Mouse (Mus musculus): ENCODE data around the gene Daglb.

Gene Daglb

DNA sequence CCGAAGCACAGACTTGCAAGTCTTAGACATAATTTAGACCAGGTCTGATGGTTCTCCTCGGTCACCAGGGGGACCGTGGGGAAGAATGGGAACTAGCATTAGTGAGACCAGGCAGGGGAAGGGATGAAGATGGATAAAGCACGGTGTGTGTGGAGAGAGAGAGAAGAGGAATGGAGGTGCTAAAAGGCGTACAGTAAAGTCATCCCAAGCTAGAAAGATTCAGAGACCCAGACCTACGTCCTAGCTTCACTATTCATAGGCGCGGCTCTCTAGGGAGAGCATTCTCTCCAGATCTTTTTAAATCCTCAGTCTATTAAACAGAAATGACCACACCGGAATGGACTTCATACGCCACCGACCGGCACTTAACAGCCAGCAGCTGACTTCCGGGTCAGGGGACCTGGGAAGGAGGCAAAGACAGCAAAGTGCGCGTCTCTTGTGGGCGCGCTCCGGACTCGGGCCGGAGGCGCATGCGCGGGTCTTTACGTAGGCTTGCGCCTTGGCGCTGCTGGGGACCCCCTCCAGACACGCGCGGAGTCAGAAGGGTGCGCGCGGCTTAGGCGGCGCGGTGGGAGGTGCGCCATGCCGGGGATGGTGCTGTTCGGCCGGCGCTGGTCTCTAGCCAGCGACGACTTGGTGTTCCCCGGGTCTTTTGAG lies at the start of gene Daglb:
TSS of gene Daglb (plus strand) at position 485 of the 657 bp plus-strand sequence.
- DNase-seq (ENCODE audit: low spot score) = peak; percentile 86

DNA sequence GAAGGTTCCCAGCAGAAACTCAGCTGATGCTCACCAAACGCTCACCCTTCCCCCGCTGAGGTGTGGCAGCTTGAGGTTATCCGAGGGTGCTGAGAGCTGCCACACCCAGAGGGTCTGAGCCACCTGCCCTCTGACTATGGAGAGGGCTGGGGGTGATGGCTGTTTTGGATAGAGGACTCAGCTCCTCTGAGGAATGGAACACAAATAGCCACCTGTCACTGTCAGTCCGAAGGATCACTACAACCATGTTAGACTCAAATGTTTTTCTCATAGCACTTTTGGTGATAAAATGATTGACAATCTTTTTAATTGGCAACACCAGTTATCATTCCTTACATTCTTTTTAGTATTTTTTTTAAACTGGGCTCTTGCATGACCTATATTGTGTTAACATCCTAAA lies 42.9 kb upstream of the Daglb start:
- DNase-seq (ENCODE audit: low spot score) = no peak

DNA sequence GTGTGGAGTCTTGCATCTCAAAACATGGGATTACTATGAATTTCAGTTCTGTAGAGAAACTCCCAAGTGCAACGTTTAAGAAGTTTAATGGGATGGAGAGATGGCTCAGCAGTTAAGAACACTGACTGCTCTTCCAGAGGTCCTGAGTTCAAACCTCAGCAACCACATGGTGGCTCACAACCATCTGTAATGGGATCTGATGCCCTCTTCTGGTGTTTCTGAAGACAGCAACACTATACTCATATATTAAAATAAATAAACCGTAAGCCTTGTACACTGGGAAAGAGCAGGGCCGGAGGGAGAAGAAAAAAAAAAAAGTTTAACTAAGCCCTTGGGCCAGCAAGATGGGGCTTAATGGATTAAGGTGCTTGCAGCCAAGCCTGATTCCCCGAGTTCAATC lies 41.4 kb upstream of the Daglb start:
- DNase-seq (ENCODE audit: low spot score) = no peak

DNA sequence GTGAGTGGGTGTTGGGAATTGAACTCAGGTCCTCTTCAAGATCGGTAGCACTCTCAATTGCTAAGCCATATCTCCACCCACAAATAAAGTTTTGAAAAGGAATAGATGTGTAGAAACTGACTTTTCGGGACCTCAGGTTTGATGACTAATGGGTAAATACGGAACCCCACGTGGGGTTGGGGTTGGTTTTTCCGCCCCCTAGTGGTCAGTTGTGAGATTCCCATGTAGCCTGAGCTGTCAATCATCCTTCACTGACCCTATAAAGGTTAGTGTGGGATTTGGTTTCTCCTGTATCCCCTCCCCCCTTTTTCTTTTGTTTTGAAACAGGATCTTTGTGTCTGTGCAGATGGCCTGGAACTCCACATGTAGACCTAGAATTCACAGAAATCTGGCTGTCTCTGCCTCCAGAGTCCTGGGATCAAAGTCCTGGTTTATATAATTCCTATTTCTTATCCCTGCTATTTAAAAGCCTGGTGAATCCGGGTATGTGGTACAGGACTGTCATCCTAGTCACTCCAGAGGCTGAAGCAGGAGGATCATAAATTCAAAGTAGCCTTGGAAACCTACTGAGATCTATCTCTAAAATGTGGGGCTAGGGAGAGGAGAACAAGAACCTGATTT lies 40.4 kb upstream of the Daglb start:
- DNase-seq (ENCODE audit: low spot score) = peak; percentile 67

DNA sequence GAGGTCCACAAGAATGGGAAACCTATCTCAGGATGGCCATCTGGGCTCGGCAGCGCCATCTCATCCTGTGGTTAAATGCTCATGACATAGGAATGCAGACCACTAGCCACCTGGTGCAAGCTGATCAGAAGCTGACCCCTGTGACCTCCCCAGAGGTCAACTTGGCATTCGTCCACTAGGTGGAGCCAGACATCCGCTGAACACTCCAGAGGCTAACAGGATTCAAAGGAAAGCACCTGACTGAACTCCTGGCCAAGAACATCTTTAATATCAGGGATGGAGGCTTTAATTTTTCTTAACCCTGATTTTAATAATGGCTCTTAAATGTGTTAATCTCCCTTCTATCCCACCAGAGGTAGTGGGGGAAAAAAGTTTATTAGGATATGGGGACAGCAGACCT lies 30.0 kb upstream of the Daglb start:
- peak; percentile 61 for DNase-seq (ENCODE audit: low spot score)

DNA sequence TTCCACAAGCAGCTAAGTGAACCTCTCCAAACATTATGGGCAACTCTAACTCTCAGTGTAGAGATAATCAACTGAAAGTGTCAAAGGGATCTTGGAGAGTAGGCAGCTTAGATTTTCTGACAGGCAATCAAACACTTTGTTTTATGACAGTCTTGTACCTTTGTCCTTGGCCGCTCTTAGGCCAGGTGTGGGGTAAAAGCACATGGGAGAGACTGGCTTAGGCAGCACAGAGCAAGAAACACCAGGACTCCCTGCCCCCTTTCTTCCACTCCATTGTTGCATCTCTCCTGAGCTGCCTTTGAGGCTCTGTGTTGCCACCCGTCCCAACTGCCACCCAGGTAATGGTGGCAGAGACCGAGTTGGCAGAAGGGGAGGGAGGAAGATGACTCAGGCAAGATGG lies 23.1 kb upstream of the Daglb start:
- DNase-seq (ENCODE audit: low spot score) = no peak

DNA sequence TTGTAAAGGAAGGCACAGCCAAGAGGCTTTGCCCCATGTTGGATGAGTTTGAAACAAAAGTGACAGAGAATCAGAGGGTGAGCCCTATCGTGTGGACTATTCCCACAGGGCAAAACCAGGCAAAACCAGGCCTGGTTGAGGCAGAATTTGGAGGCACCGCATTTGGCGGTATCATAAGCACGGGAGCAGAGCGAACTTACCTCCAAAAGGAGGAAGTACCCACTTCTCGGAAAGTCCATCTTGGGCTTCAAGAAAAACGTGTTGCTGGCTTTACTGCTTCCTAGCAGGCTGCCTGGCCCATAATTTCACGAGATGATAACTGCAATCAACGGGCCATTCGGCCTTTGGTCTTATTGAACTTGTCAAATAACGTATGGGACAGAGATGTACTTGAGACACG lies 22.6 kb upstream of the Daglb start:
- no peak for DNase-seq (ENCODE audit: low spot score)

DNA sequence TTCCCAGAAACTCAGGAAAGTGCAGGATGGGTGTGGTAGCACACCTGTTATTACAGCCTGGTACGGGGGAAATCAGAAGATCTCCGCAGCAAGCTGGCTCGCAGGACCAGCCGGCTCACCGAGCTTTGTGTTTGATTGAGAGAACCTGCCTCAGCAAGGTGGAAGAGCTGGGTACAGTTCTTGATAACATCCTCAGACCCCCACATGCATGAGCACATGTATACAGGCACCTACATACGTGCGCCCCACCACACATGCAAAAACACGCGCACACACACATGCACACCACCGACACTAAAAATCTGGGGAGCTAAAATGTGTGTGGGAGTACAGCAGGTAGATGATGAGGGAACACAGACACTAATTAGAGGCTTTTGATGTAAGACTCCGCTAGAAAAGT lies 713 bp upstream of the Daglb start:
- DNase-seq (ENCODE audit: low spot score) = no peak

DNA sequence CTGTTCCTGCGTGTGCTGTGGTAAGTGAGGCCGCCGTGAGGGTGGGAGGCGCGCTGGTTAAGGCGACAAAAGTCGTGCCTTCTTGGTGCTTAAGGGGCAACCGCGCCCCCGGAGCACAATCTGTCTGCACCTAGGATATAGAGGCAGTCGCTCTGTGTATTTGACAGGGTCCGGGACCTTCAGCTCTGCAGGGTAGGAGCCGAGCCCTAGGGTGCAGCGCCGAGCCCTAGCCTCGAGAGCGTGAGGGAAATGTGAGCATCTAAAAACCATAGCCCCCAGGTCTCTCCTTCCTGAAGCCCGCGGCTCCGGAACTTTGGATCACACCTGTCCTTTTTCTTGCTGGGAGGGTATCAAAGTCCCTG lies 354 bp downstream of the Daglb start:
- no peak for DNase-seq (ENCODE audit: low spot score)

DNA sequence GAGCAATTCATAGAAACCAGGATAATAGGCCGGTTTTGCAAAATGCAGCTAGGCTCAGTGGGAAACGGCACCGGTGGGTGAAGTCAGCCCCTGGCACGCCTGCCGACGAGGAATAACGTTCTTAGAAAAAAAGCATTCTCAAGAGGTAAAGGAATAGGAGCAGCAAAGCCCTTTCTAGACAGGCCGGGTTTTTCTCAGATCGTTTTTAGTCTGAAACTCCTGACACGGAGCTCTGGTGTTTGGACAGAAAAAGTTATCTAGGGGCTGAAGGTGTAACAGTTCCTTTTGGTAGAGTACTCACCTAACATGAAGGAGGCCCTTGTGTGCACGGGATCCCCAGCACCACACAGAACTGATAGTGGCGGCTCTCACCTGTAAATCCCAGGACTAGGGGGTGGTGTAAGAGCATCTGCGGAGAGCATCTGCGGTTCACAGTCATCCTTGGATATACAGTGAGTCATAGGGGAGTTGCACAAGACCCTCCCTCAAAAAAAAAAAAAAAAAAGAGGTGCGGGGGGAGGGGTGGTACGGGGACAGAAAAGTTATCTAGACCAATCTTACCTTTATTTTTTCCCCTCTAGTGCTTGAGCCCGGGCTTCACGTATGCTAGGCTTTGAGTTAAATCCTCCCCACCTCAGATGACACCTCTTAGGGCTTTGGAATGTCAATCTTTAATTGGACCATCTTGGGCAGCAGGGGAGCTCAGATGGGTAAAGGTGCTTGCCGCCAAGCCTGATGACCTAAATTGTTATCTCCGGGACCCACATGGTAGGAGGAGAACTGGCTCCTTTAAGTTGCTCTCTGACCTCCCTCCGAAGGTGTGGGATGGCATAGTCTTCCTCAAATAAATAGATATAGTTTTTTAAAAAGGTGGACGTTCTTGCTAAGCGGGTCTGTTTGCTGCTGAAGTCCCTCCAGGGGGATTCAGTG lies 1.0 kb downstream of the Daglb start:
- no peak for DNase-seq (ENCODE audit: low spot score)

DNA sequence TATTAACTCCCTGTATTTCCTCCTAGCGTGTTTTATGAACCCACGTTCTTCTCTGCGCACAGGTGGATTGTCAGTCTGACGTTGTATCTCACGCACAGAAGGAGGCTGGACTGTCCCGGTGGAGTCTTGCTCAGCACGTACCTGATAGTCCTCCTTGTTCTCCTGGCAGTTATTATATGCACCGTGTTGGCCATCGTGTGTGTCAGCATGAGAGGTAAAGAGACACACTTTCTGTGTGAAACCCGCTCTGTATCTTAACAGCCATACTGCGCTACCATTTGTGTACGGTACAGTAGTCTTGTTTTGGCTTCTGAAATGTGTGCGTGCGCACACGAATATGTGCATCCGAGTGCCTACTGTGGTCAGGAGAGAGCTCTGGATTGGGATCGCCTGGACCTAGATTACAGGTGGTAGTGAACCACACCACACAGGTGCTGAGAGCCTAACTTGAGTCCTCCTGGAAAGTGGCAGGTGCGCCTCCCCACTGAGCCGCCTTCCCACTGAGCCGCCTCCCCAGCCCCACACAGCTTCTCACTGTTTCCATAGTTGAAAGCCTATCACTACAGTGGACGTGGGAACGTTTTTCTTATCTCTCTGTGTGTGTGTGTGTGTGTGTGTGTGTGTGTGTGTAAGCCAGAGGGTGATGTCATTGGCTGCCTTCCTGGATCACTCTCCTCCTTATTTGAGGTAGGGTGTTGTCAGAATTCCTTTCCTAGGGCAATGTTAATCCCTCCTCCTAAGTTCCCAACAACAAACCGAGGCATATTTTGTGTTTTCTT lies 2.7 kb downstream of the Daglb start:
- DNase-seq (ENCODE audit: low spot score) = no peak

DNA sequence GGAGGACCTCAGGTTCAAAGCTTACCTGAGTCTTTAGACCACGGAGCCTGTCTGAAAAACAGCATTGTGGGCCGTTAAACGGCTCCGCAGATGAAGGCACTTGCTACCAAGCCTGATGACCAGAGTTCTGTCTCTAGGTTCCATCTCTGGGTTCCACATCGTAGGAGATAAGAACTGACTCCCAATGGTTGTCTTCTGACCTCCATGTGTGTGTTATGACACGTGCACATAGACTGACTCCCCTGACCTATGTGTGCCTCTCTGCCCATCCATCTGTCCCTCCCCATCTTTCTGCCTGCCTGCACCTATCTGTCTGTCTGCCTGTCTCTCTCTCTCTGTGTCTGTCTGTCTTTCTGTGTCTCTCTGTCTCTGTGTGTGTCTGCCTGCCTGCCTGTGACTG lies 3.5 kb downstream of the Daglb start:
- no peak for DNase-seq (ENCODE audit: low spot score)

DNA sequence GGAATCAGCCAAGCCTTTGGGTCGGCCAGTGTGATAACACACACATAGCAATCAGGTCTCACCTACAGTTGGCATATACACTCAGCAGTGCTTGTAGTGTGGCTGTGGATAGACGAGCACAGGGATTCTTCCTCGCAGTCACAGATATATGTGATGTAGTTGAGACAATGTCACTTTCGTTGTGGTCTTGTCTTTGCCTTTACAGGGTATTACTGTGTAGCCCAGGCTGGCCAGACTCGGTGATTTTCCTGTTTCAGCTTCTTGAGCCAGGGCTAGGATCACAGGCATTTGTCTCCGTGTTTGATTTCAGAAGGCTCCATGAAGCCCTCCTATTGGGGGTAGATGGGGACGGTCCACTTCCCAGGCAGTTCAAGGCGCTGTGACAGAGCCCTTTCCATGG lies 5.2 kb downstream of the Daglb start:
- no peak for DNase-seq (ENCODE audit: low spot score)

DNA sequence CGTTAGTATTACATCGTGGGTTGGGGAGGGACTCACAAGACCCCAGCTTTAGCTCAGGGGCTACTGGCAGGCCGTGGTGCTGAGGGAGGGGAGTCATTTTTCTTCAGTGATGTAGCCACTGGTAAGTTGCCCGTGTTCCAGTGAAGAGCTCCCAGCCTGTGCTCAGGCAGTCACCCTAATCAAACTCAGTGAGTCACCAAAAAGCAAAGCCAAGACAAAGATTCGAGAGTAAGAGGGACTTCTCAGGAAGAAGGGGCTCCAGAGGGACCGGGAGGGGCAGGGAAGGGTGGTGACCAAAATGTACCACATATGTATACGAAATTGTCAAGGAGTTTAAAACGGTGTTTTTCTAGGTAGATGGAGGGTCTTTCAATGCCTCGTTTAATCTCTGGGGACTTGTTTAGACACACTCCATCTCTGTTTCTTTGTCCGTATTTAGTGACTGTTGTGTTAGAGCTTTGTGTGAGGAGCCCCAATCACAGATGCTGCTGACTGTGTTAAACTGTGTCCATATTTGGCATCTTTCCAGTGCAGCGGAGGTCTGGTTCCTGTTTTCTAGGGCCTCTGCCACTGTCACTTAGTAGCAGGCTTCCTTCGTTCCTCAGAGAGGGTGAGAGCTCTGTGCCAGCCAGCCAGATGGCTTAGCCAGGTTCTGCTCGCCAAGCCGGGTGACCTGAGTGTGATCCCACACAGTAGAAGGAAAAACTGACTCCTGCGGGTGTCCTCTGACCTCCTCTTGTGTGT lies 6.2 kb downstream of the Daglb start:
- DNase-seq (ENCODE audit: low spot score) = no peak

DNA sequence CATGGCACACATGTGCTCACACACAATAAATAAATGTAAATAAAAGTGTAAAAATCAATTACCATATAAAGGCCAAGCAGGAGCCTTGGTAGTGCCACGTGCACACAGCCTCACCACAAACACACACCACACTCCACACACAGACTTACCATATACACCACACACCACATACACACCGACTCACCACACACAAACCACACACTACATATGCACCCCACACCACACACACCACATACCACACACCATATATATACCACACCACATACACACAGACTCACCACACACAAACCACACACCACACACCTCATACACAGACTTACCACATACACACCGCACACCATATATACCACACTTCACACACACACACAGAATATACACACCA lies 6.8 kb downstream of the Daglb start:
- no peak for DNase-seq (ENCODE audit: low spot score)

DNA sequence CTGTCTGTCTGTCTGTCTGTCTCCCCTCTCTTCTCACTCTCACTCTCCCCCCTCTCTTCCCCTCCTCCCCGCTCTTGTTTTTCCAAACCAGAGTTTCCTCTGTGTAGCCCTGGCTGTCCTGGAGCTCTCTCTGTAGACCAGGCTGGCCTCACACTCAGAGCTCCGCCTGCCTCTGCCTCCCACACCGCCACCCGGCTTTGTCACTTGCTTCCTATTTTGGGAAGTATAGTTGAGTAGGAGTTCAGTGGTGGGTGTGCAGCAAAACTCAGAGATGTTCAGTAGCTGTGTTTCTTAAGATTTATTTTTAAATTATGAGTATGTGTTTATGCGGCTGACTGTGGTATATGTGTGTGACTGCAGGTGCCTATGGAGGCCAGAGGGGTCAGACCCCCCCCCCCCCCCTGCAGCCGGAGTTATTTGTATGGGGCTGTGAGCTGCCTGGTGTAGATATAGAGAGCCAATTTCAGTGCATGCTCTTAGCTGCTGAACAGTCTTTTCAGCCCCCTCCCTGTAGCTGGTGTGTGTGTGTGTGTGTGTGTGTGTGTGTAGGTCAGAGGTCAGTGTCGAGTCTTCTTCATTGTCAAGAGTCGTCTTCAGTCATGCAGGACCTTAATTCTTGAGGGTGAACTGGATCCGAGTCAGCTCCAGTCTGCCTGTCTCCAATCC lies 7.7 kb downstream of the Daglb start:
- DNase-seq (ENCODE audit: low spot score) = no peak

DNA sequence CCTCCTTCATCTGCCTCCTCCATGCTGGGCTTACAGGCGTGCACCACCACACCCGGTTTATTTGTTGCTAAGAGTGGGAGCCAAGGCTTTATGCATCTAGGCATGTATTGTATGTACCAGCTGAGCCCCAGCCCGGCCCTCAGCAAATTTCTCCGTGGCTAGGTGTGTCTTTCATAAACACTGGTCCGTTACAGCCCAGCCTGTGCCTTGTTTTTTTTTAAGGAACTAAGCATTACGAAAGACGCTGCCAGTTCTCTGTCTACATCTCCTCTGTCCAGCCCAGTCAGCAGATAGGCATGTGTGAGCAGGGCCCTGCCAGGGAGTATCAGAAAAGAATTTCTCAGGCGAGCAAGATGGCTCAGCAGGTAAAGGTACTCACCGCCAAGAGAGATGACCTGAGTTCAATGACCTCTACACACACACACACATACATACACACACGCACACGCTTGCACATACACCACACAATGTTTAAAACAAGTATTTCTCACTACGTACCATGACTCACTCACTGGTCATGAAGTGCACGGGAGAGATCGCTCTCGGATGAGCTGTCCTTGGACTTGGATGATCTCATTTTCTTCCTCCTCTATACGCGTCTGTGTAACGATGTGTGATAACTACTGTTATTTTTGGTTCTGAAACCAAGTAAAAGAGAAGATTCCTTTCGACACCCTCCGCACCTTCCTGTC lies 10.9 kb downstream of the Daglb start:
- no peak for DNase-seq (ENCODE audit: low spot score)

DNA sequence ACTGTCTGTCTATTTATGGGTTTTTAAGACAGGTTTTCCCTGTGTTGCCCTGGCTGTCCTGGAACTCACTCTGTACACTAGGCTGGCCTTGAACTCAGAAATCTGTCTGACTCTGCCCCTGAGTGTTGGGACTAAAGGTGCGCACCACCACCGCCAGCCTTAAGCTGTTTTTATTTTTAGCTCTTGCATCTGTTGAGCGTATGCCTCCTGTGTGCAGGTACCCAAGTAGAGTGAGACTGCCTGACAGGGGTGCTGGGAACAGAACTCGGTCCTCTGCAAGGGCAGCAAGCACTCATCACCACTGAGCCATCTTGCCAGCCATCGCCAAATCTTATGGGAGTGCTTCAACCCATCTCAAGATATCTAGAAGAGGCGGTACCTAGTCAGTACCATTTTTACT lies 11.6 kb downstream of the Daglb start:
- DNase-seq (ENCODE audit: low spot score) = no peak

DNA sequence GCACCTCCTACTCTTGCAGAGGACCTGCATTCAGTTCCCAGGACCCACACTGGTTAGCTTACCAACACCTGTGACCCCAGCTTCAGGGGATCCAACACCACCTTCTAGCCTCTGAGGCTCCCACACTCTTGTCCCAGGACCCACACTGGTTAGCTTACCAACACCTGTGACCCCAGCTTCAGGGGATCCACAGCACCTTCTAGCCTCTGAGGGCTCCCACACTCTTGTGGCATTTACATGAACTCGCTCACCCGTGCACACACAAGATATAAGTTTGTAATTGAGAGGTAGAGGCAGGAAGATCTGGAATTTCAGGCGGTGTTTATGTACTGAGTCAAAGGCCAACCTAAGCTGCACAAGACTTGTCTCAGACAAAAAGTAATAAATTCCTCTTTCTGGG lies 13.5 kb downstream of the Daglb start:
- no peak for DNase-seq (ENCODE audit: low spot score)

DNA sequence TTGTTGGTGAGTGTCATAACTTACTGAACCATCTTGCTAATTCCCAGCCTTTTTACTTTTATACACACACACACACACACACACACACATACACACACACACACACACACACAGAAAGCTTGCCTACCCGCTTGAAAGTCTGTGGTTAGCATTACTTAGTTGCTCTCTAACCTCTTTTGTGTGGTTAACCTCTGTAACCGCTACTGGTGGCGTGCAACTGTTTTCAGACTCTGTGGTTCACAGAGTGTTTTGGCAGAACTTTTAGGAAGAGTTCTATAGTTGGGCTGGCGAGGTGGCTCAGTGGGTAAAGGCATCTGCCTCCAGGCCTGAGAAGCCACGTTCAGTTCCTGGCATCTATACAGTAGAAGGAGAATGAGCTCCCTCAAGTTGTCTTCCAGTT lies 20.6 kb downstream of the Daglb start:
- no peak for DNase-seq (ENCODE audit: low spot score)

DNA sequence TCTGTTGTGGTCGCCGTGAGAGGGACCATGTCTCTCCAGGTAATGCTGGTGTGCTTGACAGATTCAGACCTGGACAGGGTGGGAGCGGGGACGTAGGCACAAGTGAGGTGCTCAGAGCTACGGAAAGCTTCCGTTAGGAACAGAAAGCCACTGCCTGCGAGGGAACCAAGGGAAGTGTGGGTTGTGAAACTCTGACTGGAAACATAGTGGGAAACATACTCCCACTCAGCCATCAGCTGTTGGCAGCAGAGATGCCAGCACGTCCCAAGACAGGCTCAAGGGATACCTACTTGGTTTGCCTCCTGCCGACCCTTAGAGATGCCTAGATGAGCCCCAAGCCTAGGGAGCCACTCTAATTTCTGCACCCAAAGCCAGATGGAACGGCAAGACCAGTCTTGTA lies 22.8 kb downstream of the Daglb start:
- DNase-seq (ENCODE audit: low spot score) = no peak

Measured in urinary bladder, postnatal 25 days (tissue).